In genomic region chr11:51649889-51650199, GRCm38 (mm10) we compare ENCODE assay signal across 8 mouse cellular contexts. TPM values are rescaled to one million over a fixed set of nuclear protein-coding genes. Genes with fewer than 3 reads are reported as not detected.
A peak's percentile ranks its signal among the peaks of the same experiment; 100 is the strongest.
DNase-seq lines count a peak whose midpoint lies in the region; ATAC-seq lines count a peak whose summit lies in the region.

No protein-coding gene starts in this region.

- 4% methylated on average over 7 of the region's 7 CpGs for WGBS in embryonic facial prominence, embryonic 15.5 days
- 4% methylated on average over 7 of the region's 7 CpGs for WGBS in limb, embryonic 12.5 days

- H3K9me3 ChIP-seq in embryonic facial prominence, embryonic 15.5 days (replicated peaks), result no peaks in the 10 kb centered on the region
- no peaks in the 10 kb centered on the region; the same call in 1 of the 2 replicates for H3K9me3 ChIP-seq in limb, embryonic 12.5 days

- peaks cover 50% of the 10 kb centered on the region for H3K4me1 ChIP-seq in embryonic facial prominence, embryonic 15.5 days
- peaks cover 44% of the 10 kb centered on the region for H3K4me1 ChIP-seq in limb, embryonic 12.5 days (replicated peaks)

- H3K27me3 ChIP-seq in embryonic facial prominence, embryonic 15.5 days, result no peaks in the 10 kb centered on the region
- peaks cover 5% of the 10 kb centered on the region; the same call in 1 of the 2 replicates for H3K27me3 ChIP-seq in limb, embryonic 12.5 days

- peak overlapping the region; percentile 70 for H3K4me3 ChIP-seq in embryonic facial prominence, embryonic 15.5 days (replicated peaks)
- peak overlapping the region; percentile 70 for H3K4me3 ChIP-seq in limb, embryonic 12.5 days (replicated peaks)

- DNase-seq in heart, adult 11 months, result peak; percentile 94
- no peak for DNase-seq in heart, adult 9 months (ENCODE audit: low spot score in 2 of 2)
- peak; percentile 62 for DNase-seq in CD4-positive, CD25-positive, alpha-beta regulatory T cell, adult 2 months (ENCODE audit: low read depth, low spot score)
- peak; percentile 37 for DNase-seq in neural tube, embryonic 10.5 days (ENCODE audit: extremely low spot score, low spot score)
- DNase-seq in cerebellum, adult 9-11 months, result no peak
- no peak for DNase-seq in cerebellum, postnatal 4 days (ENCODE audit: low spot score in 2 of 2)

- peak overlapping the region; percentile 62 for H3K9ac ChIP-seq in embryonic facial prominence, embryonic 15.5 days
- peak overlapping the region; percentile 81 for H3K9ac ChIP-seq in limb, embryonic 12.5 days (replicated peaks)

- ATAC-seq in embryonic facial prominence, embryonic 15.5 days (ENCODE audit: insufficient number of reproducible peaks, low FRiP score, low TSS enrichment, low read depth), result no peak
- no peak for ATAC-seq in limb, embryonic 12.5 days (ENCODE audit: insufficient number of reproducible peaks, insufficient read depth, low FRiP score, low TSS enrichment, low read depth)

- H3K36me3 ChIP-seq in embryonic facial prominence, embryonic 15.5 days, result 0 out of 2 replicates have a peak, but pooled peaks cover 8% of the 10 kb centered on the region
- peaks cover 11% of the 10 kb centered on the region for H3K36me3 ChIP-seq in limb, embryonic 12.5 days

- peak overlapping the region; percentile 83 for H3K27ac ChIP-seq in embryonic facial prominence, embryonic 15.5 days (replicated peaks)
- H3K27ac ChIP-seq in limb, embryonic 12.5 days, result peak overlapping the region; percentile 67

- H3K4me2 ChIP-seq in embryonic facial prominence, embryonic 15.5 days (replicated peaks), result peak overlapping the region; percentile 97
- H3K4me2 ChIP-seq in limb, embryonic 12.5 days, result peak overlapping the region; percentile 93

RNA-seq across cellular contexts. Expression of gene N4bp3, which starts 0.8 kb away (rescaled TPM):
- polyA plus RNA-seq in embryonic facial prominence, embryonic 15.5 days (2015; fragmentation: Nextera tagmentation; extraction: Ambion mirVana), result 41.0 and 45.4 TPM in 2 replicates
- 28.0 and 29.5 TPM in 2 replicates for polyA plus RNA-seq in limb, embryonic 12.5 days (2016; fragmentation: Nextera tagmentation; extraction: Ambion mirVana)

RNA-seq across cellular contexts. Expression of gene D930048N14Rik, which starts 0.9 kb away (rescaled TPM):
- polyA plus RNA-seq in embryonic facial prominence, embryonic 15.5 days (2015; fragmentation: Nextera tagmentation; extraction: Ambion mirVana), result 4.5 and 5.2 TPM in 2 replicates
- polyA plus RNA-seq in limb, embryonic 12.5 days (2016; fragmentation: Nextera tagmentation; extraction: Ambion mirVana), result 2.5 and 3.7 TPM in 2 replicates

RNA-seq across cellular contexts. Expression of gene Rmnd5b, which starts 14.1 kb away (rescaled TPM):
- polyA plus RNA-seq in embryonic facial prominence, embryonic 15.5 days (2015; fragmentation: Nextera tagmentation; extraction: Ambion mirVana), result 53.1 and 55.1 TPM in 2 replicates
- 41.5 and 42.6 TPM in 2 replicates for polyA plus RNA-seq in limb, embryonic 12.5 days (2016; fragmentation: Nextera tagmentation; extraction: Ambion mirVana)

RNA-seq across cellular contexts. Expression of gene Nhp2, which starts 30.3 kb away (rescaled TPM):
- 138 and 147 TPM in 2 replicates for polyA plus RNA-seq in embryonic facial prominence, embryonic 15.5 days (2015; fragmentation: Nextera tagmentation; extraction: Ambion mirVana)
- 145 and 149 TPM in 2 replicates for polyA plus RNA-seq in limb, embryonic 12.5 days (2016; fragmentation: Nextera tagmentation; extraction: Ambion mirVana)

RNA-seq across cellular contexts. Expression of gene 0610009B22Rik, which starts 38.8 kb away (rescaled TPM):
- 84.8 and 92.6 TPM in 2 replicates for polyA plus RNA-seq in embryonic facial prominence, embryonic 15.5 days (2015; fragmentation: Nextera tagmentation; extraction: Ambion mirVana)
- polyA plus RNA-seq in limb, embryonic 12.5 days (2016; fragmentation: Nextera tagmentation; extraction: Ambion mirVana), result 93.9 and 100 TPM in 2 replicates

Comparison
In these comparisons a context has a peak if more than half of its experiments do, and no peak if none do; other contexts are left out.
1. DNase-seq: peak in heart, adult 11 months (single experiment), CD4-positive, CD25-positive, alpha-beta regulatory T cell, adult 2 months (single experiment) and neural tube, embryonic 10.5 days (single experiment); none in heart, adult 9 months (0 of 2), cerebellum, adult 9-11 months (single experiment) and cerebellum, postnatal 4 days (0 of 2).